Mouse (Mus musculus) G1E (cell line): ENCODE measurements around the gene Dus3l.

ENCODE experiments used
- CTCF ChIP-seq: IDR thresholded peaks from 2 replicates; pipeline ENCODE4 v1.5.1; 2012; ENCODE audit warnings: low read depth, low read length, inconsistent platforms, mixed read lengths
- POLR2AphosphoS5 ChIP-seq: IDR thresholded peaks from 2 replicates; pipeline ENCODE4 v1.6.1; 2012; ENCODE audit warnings: low read depth, low read length, inconsistent platforms; ENCODE audit not compliant: insufficient replicate concordance
- TAL1 ChIP-seq: conservative IDR thresholded peaks from 2 replicates; pipeline ENCODE4 v1.6.1; 2012; ENCODE audit warnings: low read depth, low read length, inconsistent platforms, mixed read lengths

DNA sequence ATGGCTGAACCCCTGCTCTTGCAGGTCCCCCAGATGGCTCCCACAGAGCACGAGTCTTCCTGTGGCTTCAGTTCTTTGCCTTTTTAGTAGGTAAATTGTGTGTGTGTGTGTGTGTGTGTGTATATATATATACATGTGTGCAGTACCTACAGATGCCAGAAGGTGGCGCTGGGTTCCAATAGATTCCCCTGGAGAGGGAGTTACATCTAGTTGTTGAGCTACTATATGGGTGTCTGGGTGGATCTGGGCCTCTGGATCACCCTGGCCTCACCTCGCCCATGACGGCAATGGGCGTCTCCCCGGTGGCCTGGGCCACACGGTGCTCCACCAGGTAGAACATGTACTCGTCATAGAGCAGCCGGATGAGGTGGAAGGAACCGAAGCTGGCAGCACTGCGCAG lies 13.0 kb downstream of the Dus3l start:
- TF ChIP-seq CTCF (peak; percentile 34; the same call in 1 of the 2 replicates), TAL1 (no peak), POLR2AphosphoS5 (no peak)
